Mouse (Mus musculus) adrenal gland, postnatal 10 days (tissue): Measurements from ENCODE around the gene Lipn. TPM values are rescaled to one million over a fixed set of nuclear protein-coding genes. Genes with fewer than 3 reads are reported as not detected.

Source experiments
- DNase-seq: peaks from one replicate; pipeline ENCODE4 v3.0.0; 2021; ENCODE audit warnings: mixed read lengths
- long read RNA-seq, 2 experiments: library from polyadenylated mRNA; stranded (forward); transcript quantifications; one replicate each; pipeline ENCODE4 v2.0.0; 2021
- total RNA-seq, 2 experiments: library from RNA; stranded (reverse); gene quantifications; 2 replicates each; pipeline ENCODE4 v1.2.3; 2021

The Lipn gene
- not detected for total RNA-seq
- long read RNA-seq, experiment 1 = 0 reads
- long read RNA-seq, experiment 2 = 0 reads

GRCm38 (mm10) chr19:34066779-34067472 lies at the start of gene Lipn:
TSS of gene Lipn (plus strand) at chr19:34067358.
- peak; percentile 6 for DNase-seq

- no peak for DNase-seq
Observed at GRCm38 (mm10) chr19:34021440-34022172, 45.6 kb upstream of the Lipn start.

- no peak for DNase-seq
Observed at GRCm38 (mm10) chr19:34022759-34023158, 44.4 kb upstream of the Lipn start.

- peak; percentile 37 for DNase-seq
Observed at GRCm38 (mm10) chr19:34039731-34040130, 27.4 kb upstream of the Lipn start.

GRCm38 (mm10) chr19:34043008-34043407 lies 24.1 kb upstream of the Lipn start:
- DNase-seq = peak; percentile 50

- no peak for DNase-seq
Observed at GRCm38 (mm10) chr19:34049371-34050039, 17.7 kb upstream of the Lipn start.

GRCm38 (mm10) chr19:34051502-34051901 lies 15.7 kb upstream of the Lipn start:
- no peak for DNase-seq

GRCm38 (mm10) chr19:34063547-34063946 lies 3.6 kb upstream of the Lipn start:
- no peak for DNase-seq

- no peak for DNase-seq
Observed at GRCm38 (mm10) chr19:34064059-34064458, 3.1 kb upstream of the Lipn start.

GRCm38 (mm10) chr19:34074239-34074638 lies 7.1 kb downstream of the Lipn start:
- DNase-seq = no peak

- DNase-seq = no peak
Observed at GRCm38 (mm10) chr19:34078130-34078529, 11.0 kb downstream of the Lipn start.

- DNase-seq = no peak
Observed at GRCm38 (mm10) chr19:34089011-34089680, 22.0 kb downstream of the Lipn start.

GRCm38 (mm10) chr19:34095381-34095780 lies 28.2 kb downstream of the Lipn start:
- DNase-seq = no peak

GRCm38 (mm10) chr19:34096228-34096627 lies 29.1 kb downstream of the Lipn start:
- DNase-seq = peak; percentile 12

GRCm38 (mm10) chr19:34100633-34101032 lies 33.5 kb downstream of the Lipn start, which contains the start of gene Lipm:
TSS of gene Lipm (plus strand) at chr19:34100933.
- no peak for DNase-seq

- DNase-seq = no peak
Observed at GRCm38 (mm10) chr19:34101888-34102287, 34.7 kb downstream of the Lipn start.

- DNase-seq = peak; percentile 10
Observed at GRCm38 (mm10) chr19:34104841-34105240, 37.7 kb downstream of the Lipn start.

- DNase-seq = no peak
Observed at GRCm38 (mm10) chr19:34119102-34119501, 51.9 kb downstream of the Lipn start.

- DNase-seq = no peak
Observed at GRCm38 (mm10) chr19:34119653-34120052, 52.5 kb downstream of the Lipn start.

GRCm38 (mm10) chr19:34120107-34120731 lies 53.1 kb downstream of the Lipn start:
- DNase-seq = no peak
